Mouse (Mus musculus) forebrain, postnatal 0 days (tissue): ENCODE measurements around the gene Ddx60. TPM values are rescaled to one million over a fixed set of nuclear protein-coding genes. Genes with fewer than 3 reads are reported as not detected.
A peak's percentile ranks its signal among the peaks of the same experiment; 100 is the strongest.

ENCODE experiments used
- ATAC-seq: fragments of 200-750 bp; cut with Nextera tagmentation; 2 replicates; pipeline ENCODE4 v1.8.0; 2017; ENCODE audit warnings: mild to moderate bottlenecking, moderate library complexity
- DNase-seq: peaks from one replicate; pipeline ENCODE4 v3.0.0-alpha.2; 2015
- H3K27ac ChIP-seq: fragments of 300-500 bp; sonication (generic); 2 replicates; pipeline ENCODE4 v1.5.1; 2014; ENCODE audit warnings: low read depth, mild to moderate bottlenecking, antibody characterized with exemption, low read length, moderate library complexity, mixed read lengths
- H3K27me3 ChIP-seq: fragments of 300-500 bp; sonication (generic); 2 replicates; pipeline ENCODE4 v1.6.1; 2014; ENCODE audit warnings: mild to moderate bottlenecking, low read length, mixed read lengths; ENCODE audit not compliant: insufficient read depth
- H3K36me3 ChIP-seq: fragments of 300-500 bp; sonication (generic); 2 replicates; pipeline ENCODE4 v1.6.1; 2014; ENCODE audit warnings: mild to moderate bottlenecking, moderate library complexity; ENCODE audit not compliant: insufficient read depth
- H3K4me1 ChIP-seq: fragments of 300-500 bp; sonication (generic); 2 replicates; pipeline ENCODE4 v1.6.1; 2014; ENCODE audit warnings: antibody characterized with exemption; ENCODE audit not compliant: insufficient read depth
- H3K4me2 ChIP-seq: fragments of 300-500 bp; sonication (generic); 2 replicates; pipeline ENCODE4 v1.6.1; 2014; ENCODE audit warnings: low read depth, mild to moderate bottlenecking, moderate library complexity
- H3K4me3 ChIP-seq: fragments of 300-500 bp; sonication (generic); 2 replicates; pipeline ENCODE4 v1.5.1; 2014; ENCODE audit warnings: low read depth, low read length, mixed read lengths
- H3K9ac ChIP-seq: fragments of 300-500 bp; sonication (generic); 2 replicates; pipeline ENCODE4 v1.6.1; 2014; ENCODE audit warnings: mild to moderate bottlenecking
- H3K9me3 ChIP-seq: fragments of 300-500 bp; sonication (generic); 2 replicates; pipeline ENCODE4 v1.6.1; 2016; ENCODE audit warnings: low read length
- CTCF ChIP-seq: sonication (generic); IDR thresholded peaks from 2 replicates; pipeline ENCODE4 v1.5.1; 2016; ENCODE audit warnings: antibody characterized with exemption, control low read depth, low read depth
- WGBS: fragments of 180-500 bp; shearing (Covaris S2); extraction: QIAGEN DNeasy Blood & Tissue Kit; methylation state at CpG from one replicate; pipeline ENCODE4 v1.1.7; 2014; 5-methylcytosine and 5-hydroxymethylcytosine counted together
- polyA plus RNA-seq: library from polyadenylated mRNA; unstranded; fragments of >200 nt; fragmentation: Nextera tagmentation; extraction: Ambion mirVana; gene quantifications from 2 replicates; pipeline ENCODE4 v1.2.1, GENCODE M21; 2015
- total RNA-seq: library from RNA; depleted of rRNA; stranded (reverse); fragments of >200 nt; gene quantifications from 2 replicates; pipeline ENCODE4 v1.2.3, GENCODE M21; 2014; rRNA removed

Ddx60 gene
- total RNA-seq (0.48 and 0.62 TPM in 2 replicates), polyA plus RNA-seq (0.47 and 0.93 TPM in 2 replicates)

DNA sequence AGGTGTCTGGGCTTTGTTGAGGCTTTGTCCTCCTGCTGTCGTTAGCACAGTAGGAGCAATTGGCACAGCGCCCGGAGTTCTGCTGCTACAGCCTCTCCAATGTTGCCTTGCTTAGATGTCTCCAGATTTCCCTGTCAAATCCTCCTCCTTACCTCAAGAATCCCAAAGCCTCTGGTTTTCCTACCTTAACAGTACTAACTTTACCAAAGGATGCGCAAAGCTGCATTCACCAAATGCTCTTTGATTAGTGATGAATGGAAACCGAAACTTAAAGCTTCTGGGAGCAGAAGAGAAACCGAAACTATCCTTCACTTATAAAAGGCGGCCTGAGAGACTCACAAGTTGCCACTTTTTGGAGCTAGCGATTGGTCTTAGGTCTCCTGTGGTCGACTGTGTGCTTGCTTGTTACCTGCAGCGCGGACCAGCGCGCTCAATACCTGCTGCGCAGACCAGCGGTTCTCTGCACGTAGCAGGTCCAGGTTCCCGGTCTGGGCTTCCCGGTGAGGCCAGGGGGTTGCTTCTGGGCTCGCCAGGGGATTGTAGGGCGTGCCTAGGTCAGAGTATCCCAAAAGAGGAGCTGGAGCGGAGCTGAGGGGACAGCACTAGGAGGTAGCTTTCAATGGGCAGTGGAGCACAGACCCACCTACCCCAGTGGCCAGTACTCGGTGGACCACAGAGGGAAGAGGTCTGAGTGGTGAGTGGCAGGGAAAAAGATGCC is at the start of gene Ddx60:
TSS of gene Ddx60 (plus strand) at position 311 of the 718 bp plus-strand sequence.
- H3K27me3 ChIP-seq = no peaks in the 10 kb centered on the region
- DNase-seq = peak; percentile 67
- peak within 1 kb of the TSS; percentile 39 for H3K4me3 ChIP-seq
- peaks cover 6% of the 10 kb centered on the region; the same call in 1 of the 2 replicates for H3K4me1 ChIP-seq
- TF ChIP-seq CTCF = no peak
- 9% methylated on average over 22 of the region's 22 CpGs for WGBS
- no peak within 1 kb of the TSS for H3K27ac ChIP-seq
- peak within 1 kb of the TSS; percentile 43 for H3K9ac ChIP-seq
- H3K36me3 ChIP-seq = no peaks in the 10 kb centered on the region
- H3K9me3 ChIP-seq = no peaks in the 10 kb centered on the region
- peak; percentile 50; the same call in 1 of the 2 replicates for ATAC-seq
- peak within 1 kb of the TSS; percentile 84 for H3K4me2 ChIP-seq

DNA sequence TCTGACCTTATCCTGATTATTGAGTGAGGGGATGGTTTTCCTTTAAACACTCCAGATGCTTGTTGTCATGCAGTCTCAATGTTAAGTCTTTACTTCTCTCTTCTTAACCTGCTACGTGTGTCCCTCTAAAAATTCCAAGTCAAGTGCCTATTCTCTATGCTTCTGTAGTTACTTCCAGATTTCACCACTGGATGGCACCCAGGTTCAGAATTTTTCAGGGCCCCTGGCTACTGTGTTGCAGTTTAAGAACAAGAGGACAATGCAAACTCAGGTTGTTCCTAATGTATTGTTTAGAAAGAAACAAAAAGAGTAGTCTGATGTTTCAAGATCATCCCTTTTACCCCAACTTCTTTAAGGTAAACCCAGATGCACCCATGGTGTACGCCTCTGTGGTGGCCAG is 33.8 kb upstream of the Ddx60 start:
- Histone ChIP-seq H3K9me3 (no peaks in the 10 kb centered on the region), H3K4me3 (no peak overlapping the region), H3K9ac (no peak overlapping the region), H3K4me1 (no peaks in the 10 kb centered on the region), H3K27me3 (no peaks in the 10 kb centered on the region), H3K36me3 (no peaks in the 10 kb centered on the region), H3K4me2 (no peak overlapping the region), H3K27ac (no peak overlapping the region)
- peak; percentile 67 for TF ChIP-seq CTCF
- DNase-seq (peak; percentile 60), ATAC-seq (peak; percentile 27; the same call in 1 of the 2 replicates)
- 55% methylated on average over 2 of the region's 2 CpGs for WGBS

DNA sequence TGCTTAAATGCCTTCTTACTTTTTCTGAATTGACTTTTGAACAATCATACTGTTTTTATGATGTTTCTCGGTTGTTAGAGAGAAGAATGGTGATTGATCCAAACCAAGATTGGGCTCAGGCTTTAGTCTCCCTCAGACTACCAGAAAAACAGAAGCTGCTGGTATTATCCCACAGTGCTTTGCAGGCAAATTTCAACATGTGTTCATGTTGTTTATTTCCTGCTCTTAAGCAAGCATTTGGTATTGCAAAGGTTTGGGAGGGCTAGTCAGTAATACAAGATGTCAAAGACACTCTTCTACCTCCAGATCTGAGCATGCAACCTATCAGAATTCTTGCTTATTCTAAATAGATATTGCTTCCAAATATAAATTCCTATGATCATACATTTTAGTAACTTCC is 31.1 kb upstream of the Ddx60 start:
- TF ChIP-seq CTCF = no peak
- Histone ChIP-seq H3K4me2 (no peak overlapping the region), H3K36me3 (no peaks in the 10 kb centered on the region), H3K4me3 (no peak overlapping the region), H3K4me1 (no peaks in the 10 kb centered on the region), H3K9ac (no peak overlapping the region), H3K27ac (no peak overlapping the region), H3K27me3 (no peaks in the 10 kb centered on the region), H3K9me3 (no peaks in the 10 kb centered on the region)
- ATAC-seq (no peak), DNase-seq (no peak)
- 87% methylated on average over 1 of the region's 1 CpGs for WGBS

DNA sequence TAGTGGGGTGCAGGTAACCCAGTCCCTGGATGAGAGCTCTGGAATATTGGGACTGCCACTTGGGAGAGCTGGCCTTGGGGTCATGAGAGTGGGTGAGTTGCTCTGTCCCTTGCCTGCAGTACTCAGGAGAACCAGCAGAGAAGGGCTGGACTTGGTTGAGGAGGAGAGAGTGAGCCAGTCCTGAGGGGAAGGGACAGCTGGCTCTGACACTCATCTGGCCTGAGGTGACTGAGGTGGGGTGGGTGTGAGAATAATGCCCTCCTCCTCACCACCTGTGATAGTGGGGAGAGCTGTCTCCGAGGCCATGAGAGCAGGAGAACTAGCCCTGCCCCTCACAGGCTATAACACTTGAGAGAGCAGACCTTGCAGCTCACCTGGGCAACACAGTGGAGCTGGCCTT is 30.5 kb upstream of the Ddx60 start:
- Histone ChIP-seq H3K27me3 (no peaks in the 10 kb centered on the region), H3K9me3 (no peaks in the 10 kb centered on the region), H3K36me3 (no peaks in the 10 kb centered on the region), H3K4me3 (no peak overlapping the region), H3K4me1 (no peaks in the 10 kb centered on the region), H3K9ac (no peak overlapping the region), H3K27ac (no peak overlapping the region), H3K4me2 (no peak overlapping the region)
- ATAC-seq = no peak
- no peak for TF ChIP-seq CTCF
- DNase-seq = no peak
- WGBS = 75% methylated on average over 1 of the region's 1 CpGs

DNA sequence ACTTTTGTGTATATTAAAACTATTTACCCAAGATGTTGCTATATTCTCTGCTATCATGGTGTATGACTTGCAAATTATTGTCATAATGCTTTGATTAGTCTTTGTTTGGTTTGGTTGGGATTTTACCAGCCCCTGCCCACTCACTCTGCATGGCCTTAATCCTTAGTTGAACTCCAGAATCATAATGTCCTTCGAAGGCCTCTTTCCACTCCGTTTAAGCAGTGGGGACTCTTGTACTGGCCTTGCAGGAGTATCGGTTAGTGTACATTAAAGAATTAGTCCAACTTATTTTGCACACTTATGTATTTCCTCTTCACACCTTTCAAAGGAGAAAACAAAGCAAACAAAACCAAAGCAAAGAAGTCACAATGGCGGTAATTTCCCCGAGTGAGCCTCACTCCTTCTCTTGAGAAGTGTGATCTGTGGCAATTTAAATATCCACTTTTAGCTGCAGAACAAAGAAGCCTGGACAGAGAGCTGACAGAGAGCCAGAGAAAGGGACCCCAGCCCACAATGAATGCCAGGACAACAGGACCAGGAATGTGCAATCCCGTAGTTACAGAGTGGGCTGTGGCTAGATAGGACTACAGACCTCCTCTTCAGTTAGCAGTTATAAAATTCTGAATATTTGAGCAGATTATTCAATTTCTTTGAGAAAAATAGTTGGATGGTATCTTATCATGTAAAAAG is 26.7 kb upstream of the Ddx60 start:
- Histone ChIP-seq H3K36me3 (no peaks in the 10 kb centered on the region), H3K9me3 (no peaks in the 10 kb centered on the region), H3K4me1 (no peaks in the 10 kb centered on the region), H3K27ac (no peak overlapping the region), H3K9ac (no peak overlapping the region), H3K4me2 (no peak overlapping the region), H3K27me3 (no peaks in the 10 kb centered on the region), H3K4me3 (no peak overlapping the region)
- TF ChIP-seq CTCF = no peak
- DNase-seq = no peak
- ATAC-seq = no peak
- WGBS = 31% methylated on average over 6 of the region's 6 CpGs

DNA sequence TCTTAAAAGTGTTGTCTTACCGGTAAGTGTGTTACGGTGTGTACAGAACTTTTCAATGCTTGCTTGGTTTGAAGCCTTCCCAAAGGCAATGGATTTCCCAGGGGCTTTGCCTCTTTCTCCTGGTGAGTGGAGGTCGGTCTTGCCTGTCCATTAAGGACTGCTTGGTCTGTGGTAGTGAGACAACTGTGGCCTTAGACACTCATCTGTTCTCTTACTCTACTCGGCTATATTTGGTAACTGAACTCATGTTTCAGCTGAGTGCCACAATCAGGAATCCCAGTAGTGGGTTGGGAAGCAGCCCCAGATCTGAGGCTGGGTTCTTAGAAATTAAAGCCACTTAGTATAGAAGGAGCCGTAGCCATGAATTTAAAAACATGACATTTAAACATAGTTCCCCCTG is 25.4 kb upstream of the Ddx60 start, which contains the start of gene Palld:
TSS of gene Palld (minus strand) at position 170 of the 400 bp plus-strand sequence.
- 76% methylated on average over 5 of the region's 5 CpGs for WGBS
- Histone ChIP-seq H3K9ac (no peak within 1 kb of the TSS), H3K36me3 (no peaks in the 10 kb centered on the region), H3K4me3 (no peak within 1 kb of the TSS), H3K9me3 (no peaks in the 10 kb centered on the region), H3K27me3 (no peaks in the 10 kb centered on the region), H3K27ac (no peak within 1 kb of the TSS), H3K4me2 (no peak within 1 kb of the TSS), H3K4me1 (no peaks in the 10 kb centered on the region)
- no peak for DNase-seq
- ATAC-seq = no peak
- no peak for TF ChIP-seq CTCF
